Mouse (Mus musculus) heart, adult 2 months (tissue): Measurements from ENCODE around the gene AI661453.

Experiments
- CTCF ChIP-seq: fragments of 200-600 bp; IDR thresholded peaks from 2 replicates; pipeline ENCODE4 v1.8.1; 2022; ENCODE audit warnings: antibody characterized with exemption, mild to moderate bottlenecking, moderate library complexity
- EP300 ChIP-seq: fragments of 200-500 bp; IDR thresholded peaks from 2 replicates; pipeline ENCODE4 v1.6.1; 2011; ENCODE audit warnings: low read depth, low read length, control low read depth; ENCODE audit not compliant: insufficient read depth
- POLR2A ChIP-seq: fragments of 200-500 bp; IDR thresholded peaks from 2 replicates; pipeline ENCODE4 v1.6.1; 2011; ENCODE audit warnings: mild to moderate bottlenecking, low read depth, low read length, control low read depth; ENCODE audit not compliant: insufficient read depth

- TF ChIP-seq CTCF (no peak), POLR2A (no peak), EP300 (no peak)
Measured at GRCm38 (mm10) chr17:47436907-47437547, 612 bp downstream of the AI661453 start, which contains the start of gene 1700001C19Rik.
